Mouse (Mus musculus) heart, adult 18-20 months (tissue): ENCODE data around the gene Slc2a6. TPM values are rescaled to one million over a fixed set of nuclear protein-coding genes. Genes with fewer than 3 reads are reported as not detected.

Experiments used
- DNase-seq, 2 experiments: peaks; one replicate each; pipeline ENCODE4 v3.0.0; 2021 to 2022; ENCODE audit warnings: mixed read lengths in 1 of 2
- long read RNA-seq, 2 experiments: library from polyadenylated mRNA; stranded (forward); transcript quantifications; one replicate each; pipeline ENCODE4 v2.0.0; 2021
- total RNA-seq, 2 experiments: library from RNA; stranded (reverse); gene quantifications; 2 replicates each; pipeline ENCODE4 v1.2.3; 2021

The Slc2a6 gene
- total RNA-seq, result under 1 TPM; 0.17 to 0.31 TPM
- long read RNA-seq, experiment 1, result 0 reads
- long read RNA-seq, experiment 2, result 0 reads

DNA sequence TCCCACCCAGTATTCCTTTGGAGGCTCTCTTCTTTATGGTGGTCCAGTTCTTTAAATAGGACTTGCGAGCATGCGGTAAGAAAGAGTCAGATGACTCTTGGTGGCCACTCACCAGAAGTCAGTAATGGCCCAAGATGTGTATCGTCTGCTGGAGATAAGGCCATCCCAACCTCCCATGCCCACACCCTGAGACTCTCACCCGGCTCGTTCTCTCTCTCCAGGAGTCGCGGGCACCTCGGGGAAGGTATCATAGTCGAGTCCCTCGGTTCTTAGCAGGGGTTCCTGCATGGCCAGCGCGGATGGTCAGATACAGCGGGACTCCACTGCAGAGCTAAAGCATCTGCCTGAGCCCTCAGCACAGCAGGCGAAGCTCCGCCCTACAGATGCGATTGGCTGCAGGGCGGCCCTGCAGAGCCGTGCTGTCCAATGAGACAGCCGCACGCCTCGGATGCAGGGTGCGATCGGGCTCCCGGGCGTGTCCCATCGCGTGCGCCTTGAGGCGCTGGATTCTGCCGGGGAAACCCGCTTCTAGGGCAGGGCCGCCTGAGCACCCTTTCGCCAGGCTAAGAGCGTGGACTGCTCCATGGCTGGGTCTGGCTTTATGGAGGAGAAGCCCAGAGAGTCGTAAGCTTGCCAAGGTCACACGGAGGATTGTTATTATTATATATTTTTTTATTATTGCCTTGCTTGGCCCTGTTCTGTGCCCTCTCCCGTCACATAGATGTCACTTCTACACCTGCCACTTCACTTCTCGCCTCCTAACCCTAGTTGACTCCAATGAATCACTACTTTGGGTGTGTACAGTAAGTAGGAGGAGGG lies at the start of gene Slc2a6:
Slc2a6 (minus strand) TSS at position 381 of the 819 bp plus-strand sequence.
- DNase-seq, result peak; percentile 80 to 92

DNA sequence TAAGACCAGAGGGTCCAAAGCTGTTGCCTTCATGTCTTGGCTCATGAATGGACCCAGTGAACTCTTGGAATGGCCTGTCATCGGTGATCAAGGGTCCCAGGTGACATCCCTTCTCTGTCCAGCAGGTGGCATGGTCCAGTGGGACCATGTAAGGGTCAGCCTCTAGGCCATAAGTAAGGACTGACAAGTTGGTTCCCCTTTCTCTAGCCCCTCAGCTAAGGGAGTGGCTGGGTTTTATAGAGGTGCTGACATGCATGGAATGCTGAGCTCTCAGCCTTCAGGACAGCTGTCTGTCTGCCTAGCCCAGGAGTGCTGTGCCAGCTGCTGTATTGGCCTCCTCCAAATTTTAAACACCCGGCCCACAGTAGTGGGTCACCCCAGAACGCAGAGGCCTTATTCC lies 47.7 kb upstream of the Slc2a6 start:
- peak; percentile 43 to 74 for DNase-seq

GRCm38 (mm10) chr2:27074804-27075203 lies 47.0 kb upstream of the Slc2a6 start:
- DNase-seq, result peak; percentile 74 to 78

DNA sequence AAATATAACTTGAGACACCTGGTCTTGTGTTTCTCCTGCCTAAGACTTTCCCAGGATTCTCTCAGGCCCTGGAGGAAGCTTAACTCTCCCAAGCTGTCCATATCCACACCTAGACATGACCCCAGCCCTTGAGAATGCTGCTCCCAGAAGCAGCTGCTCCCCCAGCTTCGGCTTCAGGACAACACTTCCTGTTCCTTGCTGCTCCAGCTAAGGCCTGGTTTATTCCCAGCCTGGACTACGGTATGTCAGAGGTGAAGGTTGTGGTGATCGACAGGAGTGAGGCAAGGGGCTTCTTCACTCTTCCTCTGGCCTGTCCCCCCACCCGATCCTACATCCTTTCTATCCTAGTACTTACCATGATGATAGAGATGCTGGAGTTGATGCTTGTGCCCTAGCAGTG lies 45.6 kb upstream of the Slc2a6 start:
- DNase-seq, result no peak

DNA sequence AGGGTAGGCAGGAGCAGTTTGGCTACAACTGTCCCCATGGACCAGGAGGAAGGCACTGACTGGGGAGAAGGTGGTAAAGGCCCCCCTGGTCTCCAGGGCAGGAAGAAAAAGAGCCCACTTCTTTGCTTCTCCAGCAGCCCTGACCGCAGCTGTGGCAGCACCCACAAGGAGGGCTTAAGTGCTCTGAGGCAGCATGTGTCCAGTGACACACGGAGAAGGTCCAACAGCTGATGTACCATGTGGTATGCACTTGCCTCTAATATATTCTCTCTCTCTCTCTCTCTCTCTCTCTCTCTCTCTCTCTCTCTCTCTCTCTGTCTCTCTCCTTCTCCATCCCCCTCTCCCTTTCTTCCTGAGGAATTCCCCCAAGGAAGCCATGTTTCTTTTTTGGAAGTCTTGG lies 44.2 kb upstream of the Slc2a6 start, which contains the start of gene Mymk:
Mymk (minus strand) TSS at position 202 of the 400 bp plus-strand sequence.
- no peak for DNase-seq

DNA sequence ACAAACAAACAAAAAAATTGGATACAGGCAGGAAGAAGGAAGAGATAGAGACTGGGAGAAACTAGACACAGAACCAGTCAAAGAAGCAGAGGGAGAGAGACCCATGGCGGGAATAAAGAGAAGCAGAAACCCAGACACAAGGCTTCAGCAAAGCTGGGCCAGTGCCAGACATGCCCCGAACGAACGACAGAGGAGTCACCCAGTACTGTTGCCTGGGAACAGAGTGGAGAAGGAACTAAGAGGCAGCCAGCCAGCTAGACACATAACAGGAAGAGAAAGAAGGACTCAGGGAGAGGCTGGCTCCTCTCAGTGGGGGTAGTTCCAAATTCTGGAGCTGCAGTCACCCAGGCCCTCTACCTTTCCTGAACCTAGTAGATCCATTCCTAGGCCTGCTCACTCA lies 43.3 kb upstream of the Slc2a6 start:
- DNase-seq, result peak; percentile 84 to 88

DNA sequence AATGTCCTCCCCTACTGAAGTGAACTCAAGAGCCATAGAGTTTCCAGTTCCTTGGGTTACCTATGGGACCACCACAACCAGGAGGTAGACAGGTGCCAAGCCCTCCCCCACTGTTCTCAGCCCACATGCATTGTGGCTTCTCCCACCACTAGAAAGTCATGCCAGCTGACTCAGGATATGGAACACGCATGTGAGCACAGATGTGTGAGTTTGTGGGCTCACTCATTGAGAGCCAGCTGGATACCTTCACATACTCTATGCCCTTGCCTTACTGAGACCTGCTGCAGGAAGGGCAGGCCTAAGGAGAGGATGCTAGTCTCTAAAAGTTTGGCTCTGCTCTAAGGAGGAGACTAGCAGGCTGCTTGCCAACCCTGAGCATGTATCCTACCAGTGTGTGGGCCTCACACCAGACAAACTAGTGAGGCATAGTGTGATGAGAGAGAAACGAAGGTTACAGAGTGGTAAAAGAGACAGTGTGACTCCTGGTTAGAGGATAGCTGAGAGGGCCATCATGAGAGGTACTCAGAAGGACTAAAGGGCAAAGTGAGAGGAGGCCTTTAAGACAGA lies 42.5 kb upstream of the Slc2a6 start:
- DNase-seq, result no peak

DNA sequence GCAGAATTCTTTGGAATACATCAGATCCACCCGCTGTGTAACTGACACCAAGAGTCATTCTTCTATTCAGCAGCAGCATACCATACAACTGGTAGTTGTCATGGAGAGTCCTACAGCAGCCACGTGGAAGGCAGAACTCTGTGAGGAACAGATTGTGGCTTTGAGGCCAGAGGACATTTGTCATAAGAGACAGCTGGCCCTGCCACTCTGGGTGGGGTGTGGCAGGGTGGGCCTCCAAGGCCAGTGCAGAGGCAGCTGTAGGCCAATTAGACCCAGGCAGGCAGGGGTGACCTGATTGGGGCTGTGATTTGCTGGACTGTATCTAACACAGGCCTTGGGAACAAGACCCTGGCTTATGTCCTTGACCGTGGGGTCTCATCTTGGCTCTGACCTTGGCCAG lies 41.8 kb upstream of the Slc2a6 start:
- no peak for DNase-seq

GRCm38 (mm10) chr2:27067996-27068395 lies 40.2 kb upstream of the Slc2a6 start:
- no peak for DNase-seq

GRCm38 (mm10) chr2:27067124-27067523 lies 39.3 kb upstream of the Slc2a6 start:
- no peak for DNase-seq

GRCm38 (mm10) chr2:27059187-27059586 lies 31.4 kb upstream of the Slc2a6 start:
- DNase-seq, result no peak

- DNase-seq, result no peak
These were observed 31.0 kb upstream of the Slc2a6 start for GRCm38 (mm10) chr2:27058751-27059150.

DNA sequence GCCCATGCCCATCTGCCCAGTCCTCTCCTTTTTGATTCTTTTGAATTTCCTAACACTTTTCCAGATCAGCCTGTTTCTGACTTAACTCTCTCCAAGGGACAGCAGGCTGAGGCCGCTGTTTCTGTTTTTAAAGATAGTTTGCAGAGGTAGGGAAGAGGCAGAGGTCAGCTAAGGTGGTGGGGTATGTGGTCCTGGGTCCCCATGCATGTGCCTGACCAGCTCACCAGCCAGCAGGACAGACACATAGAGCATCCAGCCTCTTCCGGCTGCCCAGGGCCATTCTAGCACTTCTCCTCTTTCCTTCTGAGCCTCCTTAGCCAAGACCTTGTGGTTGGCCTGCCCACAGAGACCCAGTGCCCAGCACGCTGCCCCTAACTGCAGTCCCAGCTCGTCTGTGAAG lies 30.5 kb upstream of the Slc2a6 start:
- no peak for DNase-seq

DNA sequence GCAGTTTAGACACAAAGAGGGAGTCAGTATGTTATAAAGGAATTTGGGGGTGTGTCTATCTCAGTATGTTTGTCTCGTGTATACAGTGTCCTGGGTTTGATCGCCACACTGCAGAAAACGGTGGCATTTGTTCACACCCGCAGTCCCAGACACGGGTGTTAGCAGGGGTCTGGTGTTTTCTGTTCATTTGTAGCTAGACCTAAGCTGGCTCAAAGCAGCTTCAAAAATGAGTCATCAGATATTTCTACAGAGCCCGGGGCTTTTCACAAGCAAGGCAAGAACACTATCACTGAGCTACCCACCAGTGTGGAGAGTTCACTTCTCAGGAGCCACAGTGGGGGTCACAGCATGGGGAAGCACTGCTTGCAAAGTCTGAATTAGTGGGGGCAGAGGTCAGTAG lies 21.6 kb upstream of the Slc2a6 start:
- no peak for DNase-seq

- DNase-seq, result peak; percentile 92 to 93
These were observed 18.4 kb upstream of the Slc2a6 start for GRCm38 (mm10) chr2:27045979-27046770.

DNA sequence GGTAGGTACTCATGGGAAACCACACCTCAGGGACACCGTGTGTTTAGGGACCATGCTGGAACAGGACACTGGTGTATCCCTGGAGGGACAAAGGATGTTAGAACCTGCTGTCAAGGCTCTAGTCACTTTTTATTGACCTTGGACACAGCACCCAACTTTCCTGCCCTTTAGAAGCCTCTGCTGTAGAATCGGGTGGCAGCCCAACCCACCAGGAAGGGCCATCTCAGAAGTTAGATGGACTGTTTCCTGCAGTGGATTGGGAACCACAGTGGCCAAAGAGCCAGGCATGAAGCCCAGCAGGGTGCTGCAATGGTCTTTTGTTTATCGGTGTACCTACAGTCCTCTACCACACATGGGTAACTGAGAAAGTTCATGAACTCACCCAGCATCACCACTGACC lies 16.8 kb upstream of the Slc2a6 start:
- peak; percentile 47 to 60 for DNase-seq

DNA sequence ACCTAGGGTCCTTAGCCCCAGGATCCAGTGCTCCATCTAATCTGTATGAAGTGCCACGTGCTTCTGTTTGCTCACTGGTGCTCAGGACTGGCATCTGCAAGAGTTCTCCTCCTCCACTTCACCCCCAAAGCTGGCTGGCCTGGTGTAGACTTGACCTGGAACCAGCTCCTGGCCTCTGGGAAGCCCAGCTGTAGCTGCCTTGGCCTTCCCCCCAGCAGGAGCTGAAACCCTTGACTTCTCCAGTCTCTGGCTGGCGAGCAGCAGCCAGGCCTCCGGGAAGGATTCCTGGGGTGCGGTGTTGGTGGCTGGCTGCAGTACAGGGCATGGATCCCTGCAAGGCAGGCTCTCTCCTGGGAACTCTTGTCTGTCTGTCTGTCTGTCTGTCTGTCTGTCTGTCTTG lies 16.4 kb upstream of the Slc2a6 start:
- peak in 1 of 2 experiments; percentile 75 for DNase-seq

DNA sequence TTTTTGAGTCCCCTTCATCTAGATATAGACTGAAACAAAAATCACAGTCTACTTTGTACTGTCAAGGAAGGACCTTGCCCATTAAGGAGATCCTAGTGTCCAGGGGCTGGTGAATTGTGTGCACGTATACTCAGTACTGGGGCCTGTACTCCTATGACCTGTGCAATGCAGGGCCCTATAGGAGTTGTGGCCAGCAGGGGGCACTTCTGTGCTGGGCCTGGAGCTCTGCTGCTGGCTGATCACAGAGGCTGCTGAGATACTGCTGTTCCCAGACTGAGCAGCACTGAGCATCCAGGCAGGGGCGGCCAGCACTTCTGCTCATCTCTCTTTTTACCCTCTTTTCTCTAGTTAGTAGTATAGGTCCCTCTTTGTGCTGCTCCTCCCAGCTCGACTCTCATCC lies 15.7 kb upstream of the Slc2a6 start:
- peak; percentile 87 to 91 for DNase-seq

DNA sequence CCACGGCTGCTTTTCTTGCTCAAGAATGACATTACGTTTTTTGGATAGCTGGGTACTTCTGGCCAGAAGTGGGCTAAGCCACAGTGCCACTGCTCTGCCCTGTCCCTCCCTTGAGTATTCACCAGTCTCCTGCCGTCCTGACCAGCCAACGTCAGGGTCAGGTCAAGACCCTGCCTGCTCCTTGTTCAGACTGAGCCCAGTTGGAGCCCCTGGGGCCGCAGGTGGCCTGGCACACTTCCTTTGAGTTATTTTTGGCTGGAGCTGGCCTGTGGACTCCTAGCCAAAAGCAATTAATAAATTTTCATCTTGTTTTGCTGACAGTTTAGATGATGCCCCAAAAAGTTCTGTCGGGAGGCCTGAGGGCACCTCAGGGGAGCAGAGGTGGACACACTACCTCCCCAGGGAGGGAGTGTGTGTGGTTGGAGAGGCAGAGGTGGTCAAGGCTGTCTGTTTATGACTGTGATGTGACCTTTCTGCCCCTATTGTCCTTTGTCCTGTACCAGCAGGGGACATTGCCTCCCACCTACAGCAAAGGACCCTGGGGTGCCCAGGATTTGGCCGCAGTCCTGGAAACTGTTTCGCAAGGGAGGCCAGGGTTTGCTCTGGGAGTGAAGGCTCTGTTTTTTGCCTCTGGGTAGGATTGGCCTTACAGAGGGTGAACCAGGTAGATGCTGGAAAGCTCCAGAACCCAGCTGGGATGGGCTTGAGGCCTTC lies 14.5 kb upstream of the Slc2a6 start:
- DNase-seq, result peak in 1 of 2 experiments; percentile 49

GRCm38 (mm10) chr2:27039286-27039685 lies 11.5 kb upstream of the Slc2a6 start:
- DNase-seq, result no peak

- peak; percentile 60 to 87 for DNase-seq
These were observed 10.8 kb upstream of the Slc2a6 start for GRCm38 (mm10) chr2:27038596-27038995.

GRCm38 (mm10) chr2:27037008-27037407 lies 9.2 kb upstream of the Slc2a6 start:
- DNase-seq, result no peak
